Mouse (Mus musculus): Measurements from ENCODE around the gene Gm28230. TPM values are rescaled to one million over a fixed set of nuclear protein-coding genes. Genes with fewer than 3 reads are reported as not detected.

The Gm28230 gene
- polyA plus RNA-seq, 1 experiment from 2014 or later = not detected

DNA sequence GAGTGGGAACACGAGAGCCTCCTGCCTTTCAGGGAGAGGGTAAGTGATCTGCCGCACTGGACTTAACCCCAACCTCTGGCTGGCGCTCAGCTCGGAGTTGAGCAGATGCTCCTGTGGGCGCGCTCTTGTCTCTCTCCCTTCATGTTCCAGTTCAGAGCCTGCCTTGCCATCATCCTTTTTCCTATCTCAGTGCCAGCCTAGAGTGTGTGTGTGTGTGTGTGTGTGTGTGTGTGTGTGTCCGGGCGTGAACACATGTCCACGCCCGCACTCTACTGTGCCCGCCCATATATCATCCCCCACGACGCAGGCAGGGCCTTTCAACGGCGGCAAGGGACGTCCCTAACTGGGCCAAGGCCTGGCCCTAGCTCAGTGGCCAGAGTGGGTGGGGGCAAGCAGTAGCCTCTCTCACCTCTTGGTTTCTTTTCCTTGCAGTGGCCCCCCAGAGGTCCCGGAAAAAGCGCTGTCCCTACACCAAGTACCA, 43.0 kb upstream of the Gm28230 start:
- WGBS = under 1% methylated on average over 18 of the region's 18 CpGs
- H3K9ac ChIP-seq (replicated peaks; ENCODE audit: low read depth, low read length) = no peak overlapping the region
- peaks cover 90% of the 10 kb centered on the region for H3K27me3 ChIP-seq (replicated peaks; ENCODE audit: control insufficient read depth, insufficient read depth, low read length)
- H3K4me1 ChIP-seq (replicated peaks; ENCODE audit: control insufficient read depth, insufficient read depth, low read length) = peaks cover 19% of the 10 kb centered on the region
- H3K27ac ChIP-seq (ENCODE audit: low read length) = no peak overlapping the region
- no peak overlapping the region for H3K4me2 ChIP-seq (ENCODE audit: low read length)
- ATAC-seq = no peak
- no peaks in the 10 kb centered on the region for H3K36me3 ChIP-seq (ENCODE audit: control insufficient read depth, insufficient read depth)
- H3K4me3 ChIP-seq (replicated peaks; ENCODE audit: low read length) = no peak overlapping the region
- no peaks in the 10 kb centered on the region for H3K9me3 ChIP-seq (ENCODE audit: control insufficient read depth, low read length)

DNA sequence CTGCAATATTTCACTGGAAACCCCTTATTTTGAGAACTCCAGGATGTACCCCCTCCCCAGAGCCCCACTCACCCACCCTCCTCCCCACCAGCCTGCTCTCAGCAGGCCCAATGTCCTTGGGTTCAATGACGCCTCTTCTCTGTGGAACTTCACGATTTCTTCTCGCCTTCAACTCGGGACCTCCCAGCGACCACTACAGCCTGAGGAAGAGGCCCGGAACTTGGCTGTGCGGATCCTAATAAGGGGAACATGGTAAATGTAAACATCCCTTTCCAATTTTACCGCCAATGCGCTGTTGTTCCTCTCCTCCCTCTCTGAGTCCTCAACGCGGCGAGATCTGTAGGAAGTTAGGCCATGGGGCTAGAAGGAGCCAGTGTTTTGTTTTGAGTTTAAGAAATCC, 42.4 kb upstream of the Gm28230 start:
- ATAC-seq = no peak
- Histone ChIP-seq H3K4me3 (replicated peaks; ENCODE audit: low read length) (no peak overlapping the region), H3K27ac (ENCODE audit: low read length) (no peak overlapping the region), H3K9me3 (ENCODE audit: control insufficient read depth, low read length) (no peaks in the 10 kb centered on the region), H3K9ac (replicated peaks; ENCODE audit: low read depth, low read length) (no peak overlapping the region), H3K4me1 (replicated peaks; ENCODE audit: control insufficient read depth, insufficient read depth, low read length) (peaks cover 19% of the 10 kb centered on the region), H3K4me2 (ENCODE audit: low read length) (no peak overlapping the region), H3K36me3 (ENCODE audit: control insufficient read depth, insufficient read depth) (no peaks in the 10 kb centered on the region), H3K27me3 (replicated peaks; ENCODE audit: control insufficient read depth, insufficient read depth, low read length) (peaks cover 88% of the 10 kb centered on the region)
- WGBS = 3% methylated on average over 12 of the region's 12 CpGs

GRCm38 (mm10) chr2:74685059-74685603, 41.4 kb upstream of the Gm28230 start:
- WGBS = 7% methylated on average over 4 of the region's 4 CpGs
- Histone ChIP-seq H3K36me3 (ENCODE audit: control insufficient read depth, insufficient read depth) (no peaks in the 10 kb centered on the region), H3K4me3 (replicated peaks; ENCODE audit: low read length) (no peak overlapping the region), H3K4me2 (ENCODE audit: low read length) (no peak overlapping the region), H3K27ac (ENCODE audit: low read length) (no peak overlapping the region), H3K9me3 (ENCODE audit: control insufficient read depth, low read length) (no peaks in the 10 kb centered on the region), H3K27me3 (replicated peaks; ENCODE audit: control insufficient read depth, insufficient read depth, low read length) (peaks cover 86% of the 10 kb centered on the region), H3K9ac (replicated peaks; ENCODE audit: low read depth, low read length) (no peak overlapping the region), H3K4me1 (replicated peaks; ENCODE audit: control insufficient read depth, insufficient read depth, low read length) (peaks cover 15% of the 10 kb centered on the region)
- ATAC-seq = no peak

DNA sequence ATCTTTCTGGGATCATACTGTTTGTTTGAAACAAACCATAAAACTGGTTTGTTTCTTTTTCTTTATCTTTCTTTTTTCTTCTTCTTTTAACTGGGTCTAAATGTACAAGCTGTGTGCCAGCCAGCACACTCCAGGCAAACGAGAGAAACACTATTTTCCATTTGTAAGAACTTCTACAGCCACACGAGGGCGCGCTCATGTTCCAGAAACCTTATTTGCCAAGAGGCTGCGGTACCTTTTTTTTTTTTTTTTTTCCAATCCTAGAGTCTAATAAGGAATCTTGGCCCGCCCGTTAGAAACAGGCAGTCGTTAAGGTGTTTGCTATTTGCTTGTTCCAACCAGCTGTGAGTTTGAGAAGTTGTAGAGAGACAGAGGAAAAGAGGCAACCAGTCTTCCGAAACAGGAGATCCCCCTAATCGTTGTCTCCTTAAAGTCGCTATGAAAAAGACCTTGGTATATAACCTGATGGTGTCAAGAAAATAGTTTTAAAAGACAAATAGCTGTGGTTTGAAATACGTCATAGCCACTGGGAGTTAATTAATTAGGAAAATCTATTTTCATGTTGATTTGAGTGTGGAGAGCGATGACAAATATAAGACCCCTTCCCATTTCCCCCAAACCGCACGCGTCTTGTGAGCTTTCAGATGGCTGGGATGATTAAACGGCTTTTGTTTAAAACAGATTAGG, 40.1 kb upstream of the Gm28230 start:
- H3K4me2 ChIP-seq (ENCODE audit: low read length) = no peak overlapping the region
- H3K4me1 ChIP-seq (replicated peaks; ENCODE audit: control insufficient read depth, insufficient read depth, low read length) = peaks cover 15% of the 10 kb centered on the region
- no peaks in the 10 kb centered on the region for H3K9me3 ChIP-seq (ENCODE audit: control insufficient read depth, low read length)
- H3K27me3 ChIP-seq (replicated peaks; ENCODE audit: control insufficient read depth, insufficient read depth, low read length) = peaks cover 78% of the 10 kb centered on the region
- ATAC-seq = no peak
- H3K4me3 ChIP-seq (replicated peaks; ENCODE audit: low read length) = no peak overlapping the region
- WGBS = 7% methylated on average over 17 of the region's 17 CpGs
- no peaks in the 10 kb centered on the region for H3K36me3 ChIP-seq (ENCODE audit: control insufficient read depth, insufficient read depth)
- H3K9ac ChIP-seq (replicated peaks; ENCODE audit: low read depth, low read length) = no peak overlapping the region
- no peak overlapping the region for H3K27ac ChIP-seq (ENCODE audit: low read length)

GRCm38 (mm10) chr2:74686988-74687697, 39.4 kb upstream of the Gm28230 start:
- H3K36me3 ChIP-seq (ENCODE audit: control insufficient read depth, insufficient read depth) = no peaks in the 10 kb centered on the region
- WGBS = 2% methylated on average over 27 of the region's 27 CpGs
- H3K9me3 ChIP-seq (ENCODE audit: control insufficient read depth, low read length) = no peaks in the 10 kb centered on the region
- no peak overlapping the region for H3K4me3 ChIP-seq (replicated peaks; ENCODE audit: low read length)
- no peak overlapping the region for H3K9ac ChIP-seq (replicated peaks; ENCODE audit: low read depth, low read length)
- peaks cover 78% of the 10 kb centered on the region for H3K27me3 ChIP-seq (replicated peaks; ENCODE audit: control insufficient read depth, insufficient read depth, low read length)
- peaks cover 11% of the 10 kb centered on the region for H3K4me1 ChIP-seq (replicated peaks; ENCODE audit: control insufficient read depth, insufficient read depth, low read length)
- H3K27ac ChIP-seq (ENCODE audit: low read length) = no peak overlapping the region
- H3K4me2 ChIP-seq (ENCODE audit: low read length) = no peak overlapping the region
- ATAC-seq = no peak

DNA sequence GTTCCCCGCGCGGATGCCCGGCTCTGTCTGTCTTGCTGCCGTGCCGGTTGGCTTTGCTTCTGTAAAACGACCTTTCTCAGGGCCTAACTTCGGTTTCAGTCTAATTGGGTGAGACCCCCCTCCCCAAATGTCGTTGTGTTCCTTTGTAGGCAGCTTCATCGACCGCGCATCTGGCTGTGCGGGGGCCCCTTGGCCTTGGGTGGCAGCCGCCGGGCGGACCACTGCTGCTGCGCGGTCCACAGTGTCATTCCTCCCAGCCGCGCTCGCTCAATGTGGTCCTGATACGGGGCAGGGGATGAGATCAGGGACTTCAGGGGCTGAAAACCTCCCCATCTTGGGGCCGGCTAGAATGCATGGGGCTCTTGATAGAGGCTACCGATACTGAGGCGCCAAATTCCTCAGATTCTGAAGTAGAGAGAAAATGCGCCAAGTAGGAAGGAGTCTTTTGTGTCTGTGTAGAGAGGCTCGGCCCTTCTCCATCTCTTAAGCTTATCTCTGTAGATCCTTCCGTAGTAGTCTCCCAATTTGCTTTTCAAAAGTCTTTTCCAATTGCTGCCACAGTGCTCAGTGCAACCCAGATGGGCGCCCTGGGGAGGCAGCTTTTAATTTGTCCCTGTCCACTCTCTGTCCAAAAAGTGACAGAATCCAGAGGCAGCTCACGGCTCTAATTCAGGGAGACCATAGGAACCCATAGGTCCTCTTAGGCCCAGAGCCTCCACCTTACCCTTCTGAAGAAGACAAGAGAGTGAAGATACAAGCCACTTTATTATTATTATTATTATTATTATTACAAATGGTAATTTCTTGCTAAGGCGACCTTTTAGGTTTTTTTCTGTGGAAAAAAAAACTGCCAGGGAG, 38.6 kb upstream of the Gm28230 start:
- no peak overlapping the region for H3K4me3 ChIP-seq (replicated peaks; ENCODE audit: low read length)
- no peaks in the 10 kb centered on the region for H3K9me3 ChIP-seq (ENCODE audit: control insufficient read depth, low read length)
- H3K27ac ChIP-seq (ENCODE audit: low read length) = no peak overlapping the region
- peaks cover 3% of the 10 kb centered on the region for H3K4me1 ChIP-seq (replicated peaks; ENCODE audit: control insufficient read depth, insufficient read depth, low read length)
- no peaks in the 10 kb centered on the region for H3K36me3 ChIP-seq (ENCODE audit: control insufficient read depth, insufficient read depth)
- H3K9ac ChIP-seq (replicated peaks; ENCODE audit: low read depth, low read length) = no peak overlapping the region
- no peak for ATAC-seq
- WGBS = under 1% methylated on average over 31 of the region's 31 CpGs
- H3K27me3 ChIP-seq (replicated peaks; ENCODE audit: control insufficient read depth, insufficient read depth, low read length) = peaks cover 78% of the 10 kb centered on the region
- no peak overlapping the region for H3K4me2 ChIP-seq (ENCODE audit: low read length)

- Histone ChIP-seq H3K4me3 (replicated peaks; ENCODE audit: low read length) (no peak overlapping the region), H3K4me2 (ENCODE audit: low read length) (no peak overlapping the region), H3K9ac (replicated peaks; ENCODE audit: low read depth, low read length) (no peak overlapping the region), H3K36me3 (ENCODE audit: control insufficient read depth, insufficient read depth) (no peaks in the 10 kb centered on the region), H3K4me1 (replicated peaks; ENCODE audit: control insufficient read depth, insufficient read depth, low read length) (0 out of 2 replicates have a peak, but pooled peaks cover 2% of the 10 kb centered on the region), H3K27ac (ENCODE audit: low read length) (no peak overlapping the region), H3K9me3 (ENCODE audit: control insufficient read depth, low read length) (no peaks in the 10 kb centered on the region), H3K27me3 (replicated peaks; ENCODE audit: control insufficient read depth, insufficient read depth, low read length) (peaks cover 79% of the 10 kb centered on the region)
- no peak for ATAC-seq
- 2% methylated on average over 12 of the region's 12 CpGs for WGBS
These were observed 37.5 kb upstream of the Gm28230 start for GRCm38 (mm10) chr2:74688795-74689573.

DNA sequence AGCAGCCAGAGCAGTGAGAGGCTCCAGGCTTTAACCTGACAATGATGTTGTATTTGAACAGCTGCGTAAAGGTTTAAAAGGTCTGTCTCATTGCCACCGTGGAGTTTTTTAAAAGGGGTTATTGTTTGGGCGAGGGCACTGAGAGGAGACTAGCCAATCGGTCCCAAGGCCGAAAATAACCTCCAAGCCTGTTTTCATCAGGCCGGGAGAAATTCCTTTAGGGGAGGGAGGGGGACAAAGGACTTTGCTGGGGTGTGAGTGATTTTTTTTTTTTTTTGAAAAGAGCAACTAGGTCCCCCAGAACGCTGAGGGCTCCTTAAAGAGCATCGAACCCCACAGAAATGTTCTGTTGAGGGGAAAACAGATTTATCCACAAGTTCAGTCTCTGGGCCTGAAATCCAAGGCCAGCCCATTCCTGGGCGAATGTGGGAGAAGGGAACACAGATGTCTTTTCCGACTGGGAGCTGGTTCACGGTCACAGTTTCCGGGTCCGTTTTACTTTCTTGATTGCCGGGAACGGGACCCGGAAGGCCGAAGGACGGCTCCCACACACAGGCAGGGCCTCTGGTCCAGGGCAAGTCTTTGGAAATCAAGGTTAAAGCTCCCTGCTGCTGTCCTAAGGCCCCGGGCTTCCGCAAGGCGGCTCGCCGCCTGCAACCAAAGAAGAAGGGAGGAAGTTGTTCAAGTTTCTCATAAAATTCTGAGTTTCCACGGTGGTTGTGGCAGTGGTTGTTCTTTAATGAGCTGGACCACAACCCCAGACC, 36.8 kb upstream of the Gm28230 start:
- ATAC-seq = no peak
- Histone ChIP-seq H3K4me1 (replicated peaks; ENCODE audit: control insufficient read depth, insufficient read depth, low read length) (0 out of 2 replicates have a peak, but pooled peaks cover 2% of the 10 kb centered on the region), H3K9me3 (ENCODE audit: control insufficient read depth, low read length) (no peaks in the 10 kb centered on the region), H3K9ac (replicated peaks; ENCODE audit: low read depth, low read length) (no peak overlapping the region), H3K4me3 (replicated peaks; ENCODE audit: low read length) (no peak overlapping the region), H3K4me2 (ENCODE audit: low read length) (no peak overlapping the region), H3K27me3 (replicated peaks; ENCODE audit: control insufficient read depth, insufficient read depth, low read length) (peaks cover 80% of the 10 kb centered on the region), H3K36me3 (ENCODE audit: control insufficient read depth, insufficient read depth) (no peaks in the 10 kb centered on the region), H3K27ac (ENCODE audit: low read length) (no peak overlapping the region)
- under 1% methylated on average over 24 of the region's 24 CpGs for WGBS

Data from forebrain, embryonic 16.5 days (tissue).